Mouse (Mus musculus) stomach, embryonic 14.5 days (tissue): ENCODE measurements around the gene Atic. TPM values are rescaled to one million over a fixed set of nuclear protein-coding genes. Genes with fewer than 3 reads are reported as not detected.

Source experiments
- ATAC-seq: fragments of 200-750 bp; cut with Nextera tagmentation; 2 replicates; pipeline ENCODE4 v1.8.0; 2017; ENCODE audit warnings: low read depth, moderate TSS enrichment; ENCODE audit not compliant: insufficient number of reproducible peaks, insufficient read depth, low FRiP score
- H3K27ac ChIP-seq: fragments of 300-500 bp; sonication (generic); 2 replicates; pipeline ENCODE4 v1.5.1; 2014; ENCODE audit warnings: mild to moderate bottlenecking, low read length, moderate library complexity, mixed read lengths
- H3K27me3 ChIP-seq: fragments of 300-500 bp; sonication (generic); 2 replicates; pipeline ENCODE4 v1.6.1; 2014; ENCODE audit warnings: low read length, control low read depth, mixed read lengths; ENCODE audit not compliant: control insufficient read depth, insufficient read depth
- H3K36me3 ChIP-seq: fragments of 300-500 bp; sonication (generic); 2 replicates; pipeline ENCODE4 v1.6.1; 2014; ENCODE audit warnings: mild to moderate bottlenecking, control low read depth, low read length, moderate library complexity, mixed read lengths; ENCODE audit not compliant: control insufficient read depth, insufficient read depth
- H3K4me1 ChIP-seq: fragments of 300-500 bp; sonication (generic); 2 replicates; pipeline ENCODE4 v1.6.1; 2014; ENCODE audit warnings: low read length, control low read depth, mixed read lengths; ENCODE audit not compliant: control insufficient read depth, insufficient read depth
- H3K4me2 ChIP-seq: fragments of 300-500 bp; sonication (generic); replicated peaks from 2 replicates; pipeline ENCODE4 v1.6.1; 2014; ENCODE audit warnings: low read depth, low read length, control low read depth
- H3K4me3 ChIP-seq: fragments of 300-500 bp; sonication (generic); 2 replicates; pipeline ENCODE4 v1.5.1; 2014; ENCODE audit warnings: low read depth, low read length, control low read depth
- H3K9ac ChIP-seq: fragments of 300-500 bp; sonication (generic); replicated peaks from 2 replicates; pipeline ENCODE4 v1.6.1; 2014; ENCODE audit warnings: low read depth, mild to moderate bottlenecking, control low read depth, low read length, moderate library complexity, mixed read lengths
- H3K9me3 ChIP-seq: fragments of 300-500 bp; sonication (generic); 2 replicates; pipeline ENCODE4 v1.6.1; 2016; ENCODE audit warnings: low read depth, low read length, control low read depth; ENCODE audit not compliant: control insufficient read depth
- WGBS: fragments of 180-500 bp; shearing (Covaris S2); extraction: QIAGEN DNeasy Blood & Tissue Kit; methylation state at CpG from one replicate; pipeline ENCODE4 v1.1.7; 2014; 5-methylcytosine and 5-hydroxymethylcytosine counted together
- polyA plus RNA-seq: library from polyadenylated mRNA; unstranded; fragments of >200 nt; fragmentation: Nextera tagmentation; extraction: Ambion mirVana; gene quantifications from 2 replicates; pipeline ENCODE4 v1.2.1, GENCODE M21; 2014

Atic gene
- polyA plus RNA-seq: 79.1 and 82.9 TPM in 2 replicates

GRCm38 (mm10) chr1:71556688-71557612 is at the start of gene Atic:
Gene Atic, plus strand, starts transcription at chr1:71557150.
- H3K27ac ChIP-seq: peak within 1 kb of the TSS; percentile 89
- peak; percentile 99 for ATAC-seq
- peaks cover 10% of the 10 kb centered on the region; the same call in 1 of the 2 replicates for H3K4me1 ChIP-seq
- H3K4me3 ChIP-seq: peak within 1 kb of the TSS; percentile 71
- no peaks in the 10 kb centered on the region for H3K27me3 ChIP-seq
- under 1% methylated on average over 55 of the region's 55 CpGs for WGBS
- peaks cover 24% of the 10 kb centered on the region for H3K36me3 ChIP-seq
- peak within 1 kb of the TSS; percentile 87 for H3K4me2 ChIP-seq
- no peaks in the 10 kb centered on the region for H3K9me3 ChIP-seq
- H3K9ac ChIP-seq: peak within 1 kb of the TSS; percentile 72; the same call in 1 of the 2 replicates

- Histone ChIP-seq H3K36me3 (no peaks in the 10 kb centered on the region), H3K4me2 (no peak overlapping the region), H3K4me3 (no peak overlapping the region), H3K4me1 (no peaks in the 10 kb centered on the region), H3K9me3 (no peaks in the 10 kb centered on the region), H3K27ac (no peak overlapping the region), H3K9ac (no peak overlapping the region), H3K27me3 (no peaks in the 10 kb centered on the region)
- ATAC-seq: no peak
- WGBS: 28% methylated on average over 9 of the region's 9 CpGs
Observed at GRCm38 (mm10) chr1:71507251-71507650, 49.7 kb upstream of the Atic start.

- no peak overlapping the region for H3K4me3 ChIP-seq
- H3K4me1 ChIP-seq: no peaks in the 10 kb centered on the region
- WGBS: 83% methylated on average over 4 of the region's 4 CpGs
- no peaks in the 10 kb centered on the region for H3K27me3 ChIP-seq
- no peak overlapping the region for H3K4me2 ChIP-seq
- H3K9ac ChIP-seq: no peak overlapping the region
- no peak for ATAC-seq
- no peak overlapping the region for H3K27ac ChIP-seq
- no peaks in the 10 kb centered on the region; the same call in 1 of the 2 replicates for H3K9me3 ChIP-seq
- H3K36me3 ChIP-seq: no peaks in the 10 kb centered on the region
Observed at GRCm38 (mm10) chr1:71515041-71515440, 41.9 kb upstream of the Atic start.

- H3K4me1 ChIP-seq: no peaks in the 10 kb centered on the region
- H3K9me3 ChIP-seq: no peaks in the 10 kb centered on the region
- H3K27ac ChIP-seq: no peak overlapping the region
- H3K4me3 ChIP-seq: no peak overlapping the region
- no peak for ATAC-seq
- H3K36me3 ChIP-seq: no peaks in the 10 kb centered on the region
- H3K9ac ChIP-seq: no peak overlapping the region
- WGBS: 86% methylated on average over 18 of the region's 18 CpGs
- no peaks in the 10 kb centered on the region for H3K27me3 ChIP-seq
- no peak overlapping the region for H3K4me2 ChIP-seq
Observed at GRCm38 (mm10) chr1:71528808-71529648, 27.9 kb upstream of the Atic start.

- 75% methylated on average over 2 of the region's 2 CpGs for WGBS
Observed at GRCm38 (mm10) chr1:71530779-71531178, 26.2 kb upstream of the Atic start.

GRCm38 (mm10) chr1:71531653-71532052 is 25.3 kb upstream of the Atic start:
- Histone ChIP-seq H3K9me3 (no peaks in the 10 kb centered on the region), H3K4me2 (no peak overlapping the region), H3K4me3 (no peak overlapping the region), H3K27me3 (no peaks in the 10 kb centered on the region), H3K4me1 (no peaks in the 10 kb centered on the region), H3K36me3 (no peaks in the 10 kb centered on the region), H3K27ac (no peak overlapping the region), H3K9ac (no peak overlapping the region)
- 24% methylated on average over 7 of the region's 7 CpGs for WGBS
- no peak for ATAC-seq

More at GRCm38 (mm10) chr1:71530779-71531178, 26.2 kb upstream of the Atic start:
- H3K4me2 ChIP-seq: no peak overlapping the region
- H3K36me3 ChIP-seq: no peaks in the 10 kb centered on the region
- no peak for ATAC-seq
- no peak overlapping the region for H3K4me3 ChIP-seq
- no peak overlapping the region for H3K9ac ChIP-seq
- H3K4me1 ChIP-seq: no peaks in the 10 kb centered on the region
- H3K27ac ChIP-seq: no peak overlapping the region
- H3K27me3 ChIP-seq: no peaks in the 10 kb centered on the region
- no peaks in the 10 kb centered on the region for H3K9me3 ChIP-seq

- H3K9me3 ChIP-seq: no peaks in the 10 kb centered on the region
- H3K36me3 ChIP-seq: no peaks in the 10 kb centered on the region
- H3K4me1 ChIP-seq: no peaks in the 10 kb centered on the region
- H3K9ac ChIP-seq: no peak overlapping the region
- no peak overlapping the region for H3K4me3 ChIP-seq
- H3K4me2 ChIP-seq: no peak overlapping the region
- no peak for ATAC-seq
- H3K27ac ChIP-seq: no peak overlapping the region
- H3K27me3 ChIP-seq: no peaks in the 10 kb centered on the region
- WGBS: 81% methylated on average over 4 of the region's 4 CpGs
Observed at GRCm38 (mm10) chr1:71539641-71540040, 17.3 kb upstream of the Atic start.

GRCm38 (mm10) chr1:71540437-71540836 is 16.5 kb upstream of the Atic start:
- WGBS: 86% methylated on average over 3 of the region's 3 CpGs
- no peaks in the 10 kb centered on the region for H3K27me3 ChIP-seq
- ATAC-seq: no peak
- no peak overlapping the region for H3K27ac ChIP-seq
- no peak overlapping the region for H3K9ac ChIP-seq
- H3K4me3 ChIP-seq: no peak overlapping the region
- no peak overlapping the region for H3K4me2 ChIP-seq
- H3K36me3 ChIP-seq: no peaks in the 10 kb centered on the region
- no peaks in the 10 kb centered on the region for H3K9me3 ChIP-seq
- no peaks in the 10 kb centered on the region for H3K4me1 ChIP-seq
